Mouse (Mus musculus) retina, embryonic 14.5 days (tissue): ENCODE measurements around the gene Cep170.

Experiments
- DNase-seq: peaks from one replicate; pipeline ENCODE4 v3.0.0-alpha.2; 2015; ENCODE audit warnings: low spot score

The Cep170 gene

DNA sequence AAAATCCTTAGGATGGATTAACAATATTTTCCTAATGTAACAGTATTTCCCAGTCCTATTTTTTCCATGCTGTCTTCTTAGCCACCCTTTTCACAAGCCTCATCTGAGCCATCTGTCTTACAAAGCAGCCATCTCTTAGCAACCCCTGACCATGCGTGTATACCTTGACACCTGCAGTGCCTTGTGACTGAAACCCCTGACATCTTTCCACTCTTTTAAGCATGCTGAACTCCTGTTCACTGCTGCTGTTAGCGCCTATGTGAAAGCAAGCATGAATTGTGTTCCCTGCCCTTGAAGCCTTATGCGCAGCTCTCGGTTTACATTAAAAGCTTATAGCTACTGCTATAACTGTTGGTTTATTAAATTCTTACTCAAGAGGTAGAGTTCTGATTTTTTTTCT lies 11.2 kb upstream of the Cep170 start:
- DNase-seq = no peak

DNA sequence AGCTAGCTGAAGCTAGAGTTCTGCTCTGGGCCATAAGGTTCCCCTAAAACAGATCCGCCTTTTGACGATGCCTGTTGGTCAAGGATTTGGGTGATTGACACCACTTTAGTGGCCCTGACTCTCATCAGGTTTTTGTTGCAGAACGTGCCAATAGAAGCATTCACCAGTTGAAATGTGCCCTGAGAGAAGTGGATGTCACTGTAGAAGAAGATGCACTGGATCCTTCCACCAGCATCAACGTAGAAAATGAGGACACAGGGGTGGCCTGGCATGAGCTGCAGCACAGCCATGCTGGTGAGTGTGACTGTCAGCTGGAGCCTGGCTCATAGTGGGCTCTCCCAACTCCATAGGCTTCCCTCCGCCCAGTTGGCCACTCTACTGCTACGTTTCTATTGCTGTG lies 10.7 kb upstream of the Cep170 start:
- no peak for DNase-seq

DNA sequence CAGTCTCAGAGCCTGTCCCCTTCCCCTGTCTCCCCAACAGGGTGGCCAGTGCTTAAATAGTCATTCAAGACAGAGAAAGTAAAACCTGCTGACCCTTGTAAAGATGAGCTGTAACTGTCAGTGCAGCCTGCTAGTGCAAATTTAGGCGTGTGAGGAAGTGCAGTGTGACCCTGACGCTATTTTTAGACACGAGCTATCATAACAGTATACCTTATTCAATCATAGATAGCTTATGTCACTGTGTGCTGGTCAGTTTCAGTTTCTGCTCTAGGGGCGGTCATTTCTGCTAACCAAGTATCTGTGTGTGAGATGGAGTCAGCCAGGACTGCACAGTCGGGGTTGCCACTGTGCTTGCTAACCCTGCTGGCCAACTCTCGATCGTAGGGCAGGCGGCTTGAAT lies 10.0 kb upstream of the Cep170 start:
- no peak for DNase-seq

DNA sequence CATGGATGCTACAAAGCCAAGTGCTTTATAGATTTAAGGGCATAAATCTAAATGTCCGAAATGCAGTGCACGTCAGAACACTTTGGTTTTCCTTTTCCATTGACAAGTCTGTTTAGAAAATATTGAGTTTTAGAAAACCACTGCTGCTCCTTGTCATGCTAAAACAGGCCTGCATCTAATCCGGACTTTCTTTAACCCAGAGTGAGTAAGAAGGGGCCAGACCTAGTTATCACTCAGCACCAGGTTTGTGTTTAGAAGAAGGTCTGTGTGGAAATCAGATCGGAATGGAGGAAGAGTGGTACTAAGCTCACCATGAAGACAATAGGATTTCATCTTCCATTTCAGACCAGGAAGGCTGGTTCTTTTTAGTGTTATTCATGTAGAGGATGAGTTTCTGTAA lies 9.1 kb upstream of the Cep170 start:
- DNase-seq = no peak

DNA sequence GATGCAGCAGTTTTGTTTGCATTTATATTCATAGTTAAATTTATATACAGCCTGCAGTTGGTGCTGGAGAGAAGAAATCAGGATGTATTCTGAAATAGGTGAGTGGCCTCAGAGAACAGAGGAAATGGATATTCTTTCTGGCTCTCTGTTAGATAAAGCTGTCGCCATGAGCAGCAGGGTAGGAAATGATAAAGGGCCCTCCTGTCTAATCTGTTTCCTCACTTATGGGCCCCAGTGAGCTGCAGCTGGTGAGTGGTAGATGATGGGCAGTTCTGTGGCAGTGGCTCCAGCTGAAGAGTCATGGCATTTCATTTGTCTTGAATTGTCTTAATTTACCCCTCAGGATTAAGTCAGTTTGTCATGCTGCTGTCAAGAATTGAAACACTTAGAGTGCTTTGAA lies 8.1 kb upstream of the Cep170 start:
- no peak for DNase-seq

DNA sequence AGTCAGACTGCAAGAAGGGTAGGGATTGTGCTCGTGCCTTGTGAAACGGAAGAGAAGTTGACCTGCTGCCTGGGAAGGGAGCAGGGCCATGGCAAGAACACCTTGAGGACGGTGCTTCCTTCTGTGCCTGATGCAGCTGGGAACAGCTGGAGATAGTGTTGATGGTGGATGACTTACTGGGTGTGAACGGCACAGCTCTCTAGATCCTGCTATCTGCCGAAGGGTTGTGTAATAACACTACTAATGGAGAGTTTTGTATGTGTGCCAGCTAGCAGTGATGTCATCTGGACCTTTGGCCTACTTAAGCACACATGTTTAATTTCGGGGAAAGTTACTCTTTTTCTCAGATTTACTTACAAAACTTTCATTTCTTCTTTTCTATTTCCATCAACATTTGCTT lies 4.9 kb upstream of the Cep170 start:
- no peak for DNase-seq

DNA sequence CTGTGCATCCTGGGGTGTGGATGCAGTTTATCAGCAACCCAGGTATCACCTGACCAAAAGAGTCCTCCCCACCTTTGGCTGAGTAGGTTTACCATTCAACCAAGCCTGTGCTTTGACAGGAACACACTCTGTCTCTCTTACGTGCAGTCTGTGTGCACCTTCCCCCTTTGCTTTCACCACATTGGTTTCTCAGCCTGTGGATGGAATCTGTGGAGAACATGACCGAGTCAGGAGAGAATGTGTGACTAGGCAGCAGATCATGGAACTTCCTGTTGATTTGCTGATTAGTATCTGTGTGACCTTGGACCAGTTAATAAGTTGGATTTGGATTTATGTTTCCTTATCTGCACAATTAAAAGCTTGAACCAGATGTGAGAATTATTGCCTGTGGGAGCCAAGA lies 4.3 kb upstream of the Cep170 start:
- DNase-seq = no peak

DNA sequence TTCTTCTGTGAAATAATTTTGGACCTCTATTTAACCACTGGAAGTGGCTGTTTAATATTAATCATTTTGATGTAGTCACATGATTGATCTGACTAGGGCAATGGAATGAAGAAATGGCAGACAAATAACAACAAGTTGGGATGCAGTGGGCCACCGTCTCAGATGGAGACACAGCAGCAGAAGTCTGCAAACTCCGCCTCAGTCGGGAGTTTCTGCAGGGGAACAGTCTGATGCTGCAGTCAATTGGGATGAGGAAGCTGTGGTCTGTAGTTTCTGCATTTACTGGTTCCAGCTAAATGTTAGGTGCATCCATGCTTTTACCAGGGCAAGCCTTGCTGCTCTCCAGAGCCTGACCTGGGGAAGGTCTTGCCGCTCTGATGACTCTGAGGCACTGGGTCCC lies 2.9 kb upstream of the Cep170 start:
- no peak for DNase-seq

DNA sequence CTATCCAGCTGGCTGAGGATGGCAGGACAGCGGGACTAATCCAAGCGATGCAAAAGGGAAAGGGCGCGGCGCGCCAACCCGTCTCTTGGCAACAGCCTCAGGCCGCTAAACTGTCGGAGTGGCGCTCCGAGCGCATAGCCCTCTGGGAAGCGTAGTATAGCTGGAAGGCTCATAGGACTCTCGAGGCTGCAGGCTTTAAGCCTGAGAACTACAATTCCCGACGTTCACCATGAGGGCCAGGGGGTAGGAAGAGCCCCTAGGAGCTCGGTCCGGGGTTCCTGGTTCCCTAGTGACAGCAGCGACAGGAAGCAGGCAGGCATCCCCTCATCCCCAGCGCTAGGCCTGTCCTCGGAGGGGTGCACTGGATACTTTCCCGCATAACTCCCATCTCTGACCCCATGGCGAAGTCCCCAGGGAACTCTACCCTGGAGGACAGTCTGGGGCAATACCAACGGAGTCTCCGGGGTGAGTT lies 760 bp upstream of the Cep170 start, which contains the start of gene Sdccag8:
Gene Sdccag8 (plus strand): TSS at position 70 of the 472 bp plus-strand sequence.
- peak; percentile 98 for DNase-seq

DNA sequence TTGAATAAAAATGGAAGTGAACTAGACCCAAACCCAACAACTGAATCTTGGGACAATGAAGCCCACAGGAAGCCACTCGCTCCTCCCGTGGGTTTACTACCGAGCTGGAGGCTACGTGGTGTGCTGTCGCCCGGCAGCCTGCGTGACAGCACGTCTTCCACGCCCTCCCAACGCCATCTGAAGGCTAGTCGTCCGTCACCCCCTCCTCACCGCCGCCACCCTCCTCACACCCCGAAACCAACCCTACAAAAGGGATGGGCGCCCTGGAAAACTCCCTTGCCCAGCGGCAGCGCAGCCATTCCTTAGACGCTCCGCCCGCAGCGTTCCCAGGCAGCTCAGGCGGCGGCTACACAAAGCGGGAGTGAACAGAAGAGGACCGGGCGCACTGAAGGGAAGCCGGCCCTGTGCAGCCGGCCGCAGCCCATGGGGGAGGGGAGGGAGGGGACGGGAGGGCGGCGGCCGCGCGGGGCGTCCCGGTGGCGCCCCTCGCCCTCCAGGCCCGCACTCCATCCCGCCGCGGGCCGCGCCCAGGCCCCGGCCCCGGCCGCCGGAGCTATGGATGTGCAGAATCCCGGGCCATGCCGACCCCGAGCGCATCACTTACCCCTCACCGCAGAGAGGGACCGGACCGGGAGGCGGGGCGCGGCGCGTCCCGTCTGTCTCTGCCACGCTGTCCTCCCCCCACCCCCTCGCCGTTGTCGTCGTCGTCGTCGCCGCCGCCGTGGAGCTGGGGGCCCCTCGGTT lies 403 bp downstream of the Cep170 start:
- DNase-seq = peak; percentile 73

DNA sequence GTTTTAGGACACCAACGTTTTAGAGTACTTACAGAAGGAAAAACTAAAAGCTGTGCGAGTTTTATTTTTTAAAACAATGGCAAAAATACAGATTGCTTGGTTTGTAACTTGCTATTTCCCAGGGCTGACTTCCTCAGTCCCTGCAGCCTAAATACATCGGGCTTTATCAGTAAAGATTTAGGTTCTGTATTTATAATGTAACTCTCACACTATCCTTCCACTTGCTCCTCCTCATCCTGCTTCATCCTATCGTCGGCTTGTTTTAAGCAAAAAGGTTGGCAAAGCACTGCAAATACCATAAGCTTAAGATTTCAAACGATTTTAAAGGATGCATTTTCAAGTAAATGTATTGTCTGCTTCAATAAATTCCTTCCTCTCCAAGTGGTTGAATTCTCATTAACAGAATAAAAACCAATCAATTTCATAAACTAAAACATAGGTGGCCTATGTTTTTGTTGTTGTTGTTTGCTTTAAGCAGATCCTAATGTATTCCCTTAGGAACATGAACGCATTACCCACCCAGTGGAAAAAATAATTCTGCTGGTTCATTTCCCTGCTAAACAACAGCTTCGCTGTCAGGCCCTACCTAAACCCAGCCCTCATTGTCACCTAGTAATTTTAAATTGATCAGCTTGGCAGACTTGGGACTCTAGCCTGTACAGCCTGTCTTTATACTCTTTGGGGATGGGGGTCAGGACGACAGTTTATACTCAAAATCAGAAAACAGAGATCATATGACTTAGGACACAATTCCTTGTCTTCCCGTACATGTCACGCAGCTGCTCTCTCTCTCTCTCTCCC lies 1.2 kb downstream of the Cep170 start:
- DNase-seq = peak; percentile 39

DNA sequence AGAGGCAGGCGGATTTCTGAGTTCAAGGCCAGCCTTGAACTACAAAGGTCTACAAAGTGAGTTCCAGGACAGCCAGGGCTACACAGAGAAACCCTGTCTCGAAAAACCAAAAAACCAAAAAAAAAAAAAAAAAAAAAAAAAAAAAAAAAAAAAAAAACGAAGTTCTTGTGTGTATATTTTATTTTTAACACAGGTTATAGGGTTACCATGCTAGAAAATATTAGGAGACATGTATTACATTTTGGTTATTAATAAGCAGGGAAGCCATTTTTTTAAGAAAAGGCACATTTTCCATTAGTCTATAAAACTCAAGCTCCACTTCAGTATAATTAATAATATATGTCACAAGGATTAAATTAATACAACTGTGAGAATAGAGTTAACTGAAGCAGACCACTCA lies 2.0 kb downstream of the Cep170 start:
- no peak for DNase-seq

DNA sequence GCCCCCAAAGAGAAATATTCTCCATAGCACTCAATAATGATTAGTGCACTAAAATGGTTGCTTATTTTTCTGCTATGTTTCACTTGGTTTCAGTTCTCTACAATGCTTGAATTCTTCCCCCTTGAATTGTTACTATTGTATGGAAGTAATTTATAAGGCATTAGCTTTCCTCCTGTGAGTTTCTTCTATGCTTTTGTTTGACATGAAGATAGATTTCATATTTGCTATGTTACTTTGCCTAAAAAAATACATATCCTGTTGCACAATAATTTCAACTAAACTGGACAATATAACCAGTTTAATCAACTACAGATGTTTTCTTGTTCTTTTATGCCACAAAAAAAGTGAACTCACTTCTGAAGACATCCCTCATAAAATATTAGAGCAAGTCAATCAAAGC lies 3.7 kb downstream of the Cep170 start:
- no peak for DNase-seq

DNA sequence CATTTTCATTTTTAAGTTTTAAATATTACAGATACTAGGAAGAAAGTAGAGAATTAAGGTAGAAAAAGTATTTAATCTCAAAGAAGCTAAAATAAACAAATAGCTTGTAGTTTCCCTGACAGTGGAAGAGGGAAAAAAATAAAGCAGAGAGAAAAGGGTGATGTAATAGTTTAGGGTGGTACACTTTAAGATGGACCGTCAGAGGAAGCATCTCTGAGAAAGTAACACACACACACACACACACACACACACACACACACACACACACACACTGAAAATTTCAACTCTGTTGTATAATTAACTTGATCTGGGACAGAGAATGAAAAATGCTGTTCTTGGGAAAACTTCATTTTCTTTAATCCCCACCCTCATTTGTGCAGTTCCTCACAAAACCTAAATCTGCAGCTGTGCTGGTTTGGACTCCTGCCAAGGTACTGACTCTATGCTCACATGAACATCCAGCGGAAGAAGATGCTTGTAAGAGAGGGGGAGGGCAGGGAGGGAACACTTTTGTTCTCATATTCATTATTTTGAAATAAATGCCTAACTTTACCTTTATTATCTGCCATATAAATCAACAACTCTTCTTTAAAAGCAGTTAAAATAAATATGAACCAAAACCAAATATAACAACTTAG lies 13.0 kb downstream of the Cep170 start:
- no peak for DNase-seq

DNA sequence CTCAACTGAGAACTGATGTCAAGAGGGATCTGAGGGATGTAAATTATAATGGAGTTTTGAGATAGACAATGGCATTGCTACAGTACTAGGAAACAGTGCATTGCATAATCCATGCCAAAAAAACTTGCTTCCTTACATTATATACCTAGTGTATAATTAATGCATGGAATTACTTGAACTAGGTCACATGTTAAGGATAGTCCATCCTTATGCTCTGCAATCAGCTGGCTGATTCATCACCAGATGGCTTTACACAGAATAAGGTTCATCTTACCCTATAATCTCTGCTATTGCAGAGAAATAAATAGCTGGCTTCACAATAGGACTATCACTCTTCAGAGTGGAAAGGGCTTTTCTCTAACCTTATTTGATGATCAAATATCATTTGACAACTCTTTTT lies 15.2 kb downstream of the Cep170 start:
- DNase-seq = no peak

DNA sequence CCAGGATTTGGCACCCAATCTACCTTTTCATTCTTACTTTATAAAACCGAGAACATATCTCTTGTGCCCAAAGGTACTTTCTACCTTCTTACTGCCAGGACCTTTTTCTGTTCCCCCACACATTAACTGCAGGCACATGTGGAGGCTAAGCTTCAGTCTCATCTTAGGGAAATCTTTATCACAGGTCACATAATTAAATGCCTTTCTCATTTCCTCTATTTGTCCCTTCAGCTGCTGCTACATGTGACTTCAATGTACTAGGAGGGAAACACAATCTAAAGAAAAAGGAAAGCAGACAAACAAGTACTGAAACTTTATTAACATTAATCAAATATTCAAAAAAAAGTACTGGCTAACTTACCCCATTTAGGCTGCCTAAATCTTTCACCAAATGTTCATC lies 21.7 kb downstream of the Cep170 start:
- no peak for DNase-seq

DNA sequence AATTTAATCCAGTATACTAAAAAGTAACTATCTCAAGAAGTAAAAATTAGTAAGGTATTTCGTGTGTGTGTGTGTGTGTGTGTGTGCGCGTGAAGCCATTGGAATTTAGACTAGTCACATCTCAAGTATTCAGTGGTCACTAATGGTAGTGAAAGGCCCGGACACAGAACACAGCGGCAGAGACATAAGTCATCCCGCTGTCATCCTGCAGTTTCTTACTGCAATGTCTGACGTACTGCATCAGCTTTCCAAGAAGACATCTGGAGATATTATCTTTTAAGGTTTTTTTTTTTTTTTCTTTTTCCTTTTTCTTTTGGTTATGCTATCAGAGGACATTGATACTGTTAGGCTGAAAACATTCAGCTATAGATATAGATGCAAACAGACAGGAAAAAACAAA lies 24.5 kb downstream of the Cep170 start:
- DNase-seq = no peak

DNA sequence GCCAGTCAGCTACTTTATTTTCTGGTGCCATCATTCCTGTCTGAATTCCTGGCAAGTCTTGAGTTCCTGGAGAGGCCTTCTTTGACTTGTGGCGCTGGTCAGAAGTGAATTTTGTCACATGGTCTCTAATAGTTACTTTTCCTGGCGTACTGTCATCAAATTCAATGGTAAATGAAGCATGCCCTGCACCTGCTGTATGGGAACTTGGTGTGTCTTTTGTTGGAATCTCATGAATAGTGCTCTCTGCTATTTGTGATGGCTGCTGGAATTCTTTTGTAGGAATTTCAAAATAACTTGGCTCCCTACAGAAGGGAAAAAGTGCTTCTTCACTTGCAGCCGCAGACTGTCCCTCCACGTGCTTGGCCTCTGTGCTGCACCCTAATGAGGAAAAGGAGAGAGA lies 39.3 kb downstream of the Cep170 start:
- no peak for DNase-seq

DNA sequence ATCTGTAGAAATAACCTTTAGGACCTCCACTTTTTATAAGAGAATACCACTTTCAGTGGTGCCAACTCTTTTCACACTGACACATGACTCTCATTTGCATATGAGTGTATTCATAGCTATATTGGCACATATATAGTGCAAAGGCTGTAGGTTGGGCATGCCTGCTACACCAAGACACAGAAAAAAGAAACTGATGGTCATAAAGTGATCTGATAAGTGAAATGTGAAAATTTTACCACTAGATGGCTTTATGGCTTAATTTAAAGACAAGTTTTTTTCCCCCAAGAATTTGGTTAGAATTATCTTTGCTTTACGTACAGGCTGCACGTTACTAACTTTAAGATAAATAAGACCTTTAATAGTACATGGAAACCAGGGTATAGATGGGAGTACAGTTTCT lies 51.6 kb downstream of the Cep170 start:
- DNase-seq = no peak

DNA sequence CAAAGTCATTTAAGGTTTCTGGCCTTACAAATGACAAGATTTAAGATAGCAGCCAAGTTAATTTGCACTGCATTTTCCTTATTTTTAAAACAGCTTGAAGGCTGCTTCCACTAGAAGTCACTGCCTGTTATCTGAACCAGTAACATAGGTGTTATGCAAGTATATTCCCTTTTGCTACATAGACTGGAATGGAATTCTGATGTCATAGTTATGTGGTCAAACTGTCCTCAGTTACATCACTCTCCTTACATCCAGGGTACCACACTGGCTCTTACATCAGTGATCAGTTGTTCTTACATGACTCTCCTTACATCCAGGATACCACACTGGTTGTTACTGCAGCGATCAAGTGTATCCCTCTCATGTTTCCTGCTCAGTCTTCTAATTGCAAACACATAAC lies 53.2 kb downstream of the Cep170 start:
- no peak for DNase-seq

DNA sequence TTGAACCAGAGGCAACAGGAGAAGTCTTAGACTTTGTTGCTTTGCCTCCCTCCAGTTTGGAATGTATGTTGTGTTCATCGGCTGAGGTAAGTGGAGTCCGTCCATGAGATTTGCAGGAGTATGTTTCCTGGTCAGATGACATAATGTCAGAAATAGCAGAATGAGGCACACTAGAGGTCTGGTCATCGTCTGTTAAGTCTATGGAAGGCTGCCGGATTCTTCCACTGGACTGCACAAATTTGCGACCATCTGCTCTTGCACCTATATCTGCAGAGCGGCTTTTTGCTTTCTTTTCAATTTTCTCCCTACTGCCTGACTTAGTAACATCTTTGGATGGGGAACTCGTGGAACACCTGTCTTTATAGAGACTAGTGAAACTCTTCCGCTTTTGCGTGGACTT lies 58.3 kb downstream of the Cep170 start:
- peak; percentile 32 for DNase-seq

DNA sequence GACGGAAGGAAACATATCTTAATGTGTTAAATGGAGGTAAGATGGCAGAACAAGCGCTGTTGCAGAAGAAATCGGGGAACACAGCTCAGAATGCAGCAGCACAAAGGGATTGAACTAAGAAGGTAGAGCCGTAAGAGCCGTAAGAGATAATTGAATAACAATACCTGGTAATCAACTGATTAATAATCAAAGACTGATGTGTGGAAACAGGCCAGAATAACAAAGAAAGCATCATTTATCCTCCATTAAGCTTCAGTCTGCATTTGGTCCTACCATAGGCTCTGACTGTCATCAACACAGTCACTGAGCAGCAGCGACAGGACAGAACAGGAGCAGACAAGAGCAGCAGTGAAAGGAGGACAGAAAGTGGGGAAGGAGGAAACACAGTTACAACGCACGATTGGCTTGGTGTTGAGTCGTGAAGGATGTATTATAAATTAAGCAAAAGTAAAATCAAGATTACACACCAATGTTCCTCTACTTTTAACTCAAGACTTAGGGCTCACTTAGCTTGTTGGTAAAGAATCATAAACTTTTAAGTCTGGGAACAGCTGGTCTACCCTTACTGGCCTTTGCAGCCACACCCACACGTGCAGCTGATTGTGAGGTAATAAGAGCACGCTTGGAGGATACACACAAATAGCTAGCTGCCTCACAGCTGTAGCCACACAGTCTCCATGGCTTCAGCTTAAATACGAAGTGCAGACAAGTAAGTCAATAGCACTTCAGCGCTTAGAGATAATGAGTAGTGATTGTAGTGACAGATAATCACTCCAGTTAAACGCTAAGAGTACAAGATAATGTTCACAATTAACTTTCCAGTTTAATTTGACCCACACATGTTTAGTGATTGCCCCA lies 59.8 kb downstream of the Cep170 start:
- DNase-seq = peak; percentile 60
